Mouse (Mus musculus) lung, postnatal 25 days (tissue): ENCODE results near the gene Pgm1.

Experiments
- DNase-seq: peaks from one replicate; pipeline ENCODE4 v3.0.0; 2022; ENCODE audit warnings: low spot score

Pgm1 gene

DNA sequence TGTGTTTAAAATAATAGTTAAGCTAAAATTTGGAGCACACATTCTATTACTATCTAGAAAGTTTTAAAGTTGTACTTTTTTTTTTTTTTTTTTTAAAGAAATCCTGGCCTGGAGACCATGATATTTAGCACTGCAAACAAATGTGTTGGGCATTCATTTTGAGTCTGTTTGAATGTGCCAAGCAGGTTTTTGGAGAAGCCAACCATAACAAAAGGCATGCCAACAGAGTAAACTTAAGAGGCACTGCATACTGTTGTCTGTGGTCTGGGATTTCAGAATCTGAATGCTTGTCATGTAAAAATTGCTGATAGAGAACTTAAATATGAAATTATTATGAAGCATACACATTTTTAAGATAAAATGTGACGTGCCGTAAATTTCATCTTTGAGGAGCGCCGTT, 28.0 kb downstream of the Pgm1 start:
- no peak for DNase-seq

DNA sequence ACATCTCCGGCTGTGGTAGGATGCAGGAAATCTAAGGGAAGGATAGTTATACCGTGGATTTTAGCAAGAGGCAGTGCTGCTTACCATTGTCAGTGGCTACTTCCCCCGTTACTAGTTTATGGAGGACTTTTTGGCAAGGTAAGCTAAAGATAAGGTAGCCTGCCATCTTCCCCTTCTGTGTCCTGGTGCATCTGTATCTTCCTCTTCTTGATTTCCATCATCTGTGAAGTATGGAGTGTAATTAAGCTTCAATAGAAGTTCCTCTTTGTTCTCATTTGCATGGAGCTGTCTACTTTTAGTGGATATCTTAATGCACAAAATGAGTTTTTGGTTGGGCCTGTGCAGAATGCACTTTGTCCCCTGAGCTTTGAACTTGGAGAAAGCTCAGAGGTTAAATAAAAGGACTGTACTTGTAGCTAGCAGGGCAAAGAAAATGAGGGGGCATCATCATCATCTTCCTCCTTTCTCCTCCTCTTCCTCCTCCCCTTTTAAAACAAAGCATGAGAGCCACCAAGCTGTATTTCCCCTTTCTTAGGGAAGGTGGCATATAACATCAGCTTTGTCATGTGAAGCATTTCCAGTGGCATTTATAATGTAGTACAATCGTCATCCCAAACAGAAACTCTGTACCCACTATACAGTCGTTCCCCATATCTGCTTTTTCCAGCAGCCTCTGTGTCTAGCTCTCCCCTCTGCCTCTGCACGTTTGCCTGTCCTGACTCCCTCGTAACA, 29.0 kb downstream of the Pgm1 start:
- DNase-seq: no peak

DNA sequence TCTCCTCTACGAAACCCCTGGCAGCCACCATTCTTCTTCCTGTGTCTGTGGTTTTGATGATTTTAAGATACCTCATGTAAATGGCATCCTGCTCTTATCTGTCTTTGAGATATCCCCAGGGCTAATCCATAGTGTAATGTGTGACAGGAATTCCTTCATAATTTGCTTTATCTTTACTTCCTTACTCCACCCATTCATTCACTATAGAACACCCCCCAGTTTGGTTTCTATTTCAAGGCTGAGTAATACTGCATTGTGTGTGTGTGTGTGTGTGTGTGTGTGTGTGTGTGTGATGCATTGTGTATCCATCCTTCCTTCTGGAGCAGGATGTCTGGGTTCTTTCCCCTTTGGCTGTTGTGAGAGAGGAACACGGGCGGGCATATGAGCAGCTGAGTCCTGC, 30.1 kb downstream of the Pgm1 start:
- no peak for DNase-seq

DNA sequence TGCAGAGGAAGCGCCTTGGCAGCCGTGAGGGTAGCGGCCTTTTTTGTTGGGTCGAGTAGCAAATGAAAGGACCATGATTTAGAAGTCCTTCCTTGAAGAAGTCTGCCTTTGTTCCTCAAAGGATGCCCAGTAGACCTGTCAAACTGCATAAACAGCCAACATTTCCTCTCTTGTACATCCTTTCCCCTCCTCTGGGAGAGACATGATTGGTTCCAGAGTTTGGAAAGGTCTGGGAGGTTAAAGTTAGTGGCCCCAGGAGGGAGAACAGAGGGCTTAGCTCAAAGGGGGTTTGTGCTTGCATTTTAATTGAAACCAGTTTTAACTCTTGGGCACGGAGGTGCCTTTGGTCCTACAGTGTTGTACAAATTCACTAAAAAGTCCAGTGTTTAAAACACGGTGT, 37.3 kb downstream of the Pgm1 start:
- no peak for DNase-seq

DNA sequence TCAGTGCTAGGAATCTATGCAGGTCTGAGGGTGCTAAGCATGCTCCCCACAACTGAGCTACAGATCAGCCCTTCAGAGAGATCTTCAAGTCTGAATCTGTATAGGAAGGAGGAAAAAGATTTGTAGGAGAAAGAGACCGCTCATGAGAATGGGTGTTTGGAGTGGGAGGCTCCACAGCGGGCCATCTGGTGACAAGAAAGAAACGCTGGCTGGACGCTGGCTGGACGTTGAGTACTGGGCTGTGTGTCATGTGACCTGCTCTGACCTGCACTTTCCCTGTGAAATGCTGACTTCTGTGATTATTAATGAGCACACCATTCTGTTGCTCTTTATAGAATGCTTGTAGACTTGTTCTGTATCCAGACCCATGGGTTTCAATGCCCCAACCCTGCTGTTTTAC, 40.1 kb downstream of the Pgm1 start:
- DNase-seq: peak; percentile 32

DNA sequence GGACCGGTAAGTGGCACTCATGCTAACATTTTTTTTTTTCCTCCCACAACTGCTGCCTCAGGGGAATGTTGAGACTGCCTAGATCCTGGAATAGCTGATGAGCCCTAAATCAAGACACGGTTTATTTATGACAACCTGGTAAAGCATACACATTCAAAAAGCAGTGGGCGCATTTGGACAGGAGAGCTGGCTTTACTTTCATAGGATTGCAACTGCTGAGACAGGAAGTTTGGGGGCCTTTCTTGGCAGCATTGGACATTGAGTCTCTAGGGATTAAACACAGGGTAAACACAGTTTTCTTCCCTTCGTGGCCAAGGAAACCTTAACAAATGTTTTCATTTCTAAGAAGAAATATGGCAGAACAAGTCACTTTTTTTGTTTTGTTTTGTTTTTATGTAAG, 40.9 kb downstream of the Pgm1 start:
- DNase-seq: no peak

DNA sequence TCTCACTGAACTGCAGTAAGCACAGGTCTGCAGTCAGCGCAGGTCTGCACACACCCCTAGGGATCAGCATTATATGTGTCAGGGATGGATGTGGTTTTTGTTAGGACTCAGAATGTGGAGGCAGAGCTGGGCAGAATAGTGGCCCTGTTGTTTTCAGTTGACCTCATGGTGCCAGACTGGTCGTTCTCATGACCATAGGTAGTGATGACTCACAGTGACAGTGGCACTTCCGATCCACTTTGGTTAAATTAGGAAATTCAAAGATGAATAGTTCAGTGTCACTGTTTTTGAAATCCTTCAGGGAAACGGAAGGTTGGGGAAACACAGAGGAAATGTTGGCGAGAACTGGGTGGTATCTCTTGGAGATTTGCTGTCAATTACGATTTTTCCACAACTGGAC, 43.7 kb downstream of the Pgm1 start:
- DNase-seq: no peak

DNA sequence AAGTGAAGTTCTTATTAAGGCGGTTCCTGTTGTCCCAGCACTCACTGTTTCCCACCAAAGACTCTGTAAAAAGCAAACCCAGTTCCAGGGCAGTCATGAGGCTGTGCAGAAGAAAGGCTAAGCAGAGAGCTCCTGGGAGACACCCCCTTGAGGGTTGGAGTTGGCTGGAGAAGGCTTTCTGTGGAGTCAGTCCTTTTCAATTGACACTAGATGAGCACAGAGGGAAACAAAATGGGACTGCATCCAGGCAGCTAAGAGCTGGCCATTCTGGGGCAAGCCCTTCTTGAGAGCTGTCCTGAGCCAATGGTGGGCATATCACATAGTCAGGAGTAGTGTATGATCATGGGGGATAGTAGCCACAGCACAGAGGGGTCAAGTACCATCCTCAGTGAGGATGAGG, 44.7 kb downstream of the Pgm1 start:
- no peak for DNase-seq

DNA sequence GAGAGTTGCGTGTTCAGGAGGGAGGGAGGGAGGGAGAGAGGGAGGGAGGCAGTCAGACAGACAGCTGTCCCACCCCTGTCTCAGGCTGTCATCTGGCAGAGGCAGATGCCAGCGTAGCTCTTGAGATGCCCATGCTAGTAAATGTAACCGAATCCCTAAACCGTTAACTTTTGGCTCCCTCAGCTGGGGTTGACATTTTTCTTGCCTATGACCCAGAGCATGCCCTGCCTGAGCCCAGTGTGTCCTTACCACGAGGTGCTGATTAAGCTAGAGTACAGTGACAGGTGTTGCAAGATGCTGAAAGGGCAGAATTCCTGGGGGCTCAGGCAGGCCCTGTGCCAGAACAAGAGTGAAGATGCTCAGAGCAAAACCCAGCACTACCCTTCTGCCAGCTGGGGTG, 45.2 kb downstream of the Pgm1 start:
- DNase-seq: no peak

DNA sequence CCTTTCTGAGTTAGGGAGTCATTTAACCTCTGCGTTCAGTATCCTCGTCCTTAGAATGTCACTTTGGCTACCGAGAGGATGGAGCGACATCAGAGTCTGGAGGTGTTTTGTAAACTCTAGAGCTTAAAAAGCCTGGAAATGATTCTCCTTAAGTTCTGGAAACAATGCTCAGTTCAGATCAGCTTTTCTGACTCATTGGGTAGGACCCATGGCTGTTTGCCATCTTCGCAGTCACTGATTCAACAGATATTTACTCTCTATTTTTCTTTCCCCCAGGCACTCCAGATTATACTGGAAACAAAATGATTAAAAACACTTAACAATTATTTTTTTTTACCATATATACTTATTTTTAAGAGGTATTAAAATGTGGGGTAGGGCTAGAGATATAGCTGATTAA, 50.1 kb downstream of the Pgm1 start:
- no peak for DNase-seq

DNA sequence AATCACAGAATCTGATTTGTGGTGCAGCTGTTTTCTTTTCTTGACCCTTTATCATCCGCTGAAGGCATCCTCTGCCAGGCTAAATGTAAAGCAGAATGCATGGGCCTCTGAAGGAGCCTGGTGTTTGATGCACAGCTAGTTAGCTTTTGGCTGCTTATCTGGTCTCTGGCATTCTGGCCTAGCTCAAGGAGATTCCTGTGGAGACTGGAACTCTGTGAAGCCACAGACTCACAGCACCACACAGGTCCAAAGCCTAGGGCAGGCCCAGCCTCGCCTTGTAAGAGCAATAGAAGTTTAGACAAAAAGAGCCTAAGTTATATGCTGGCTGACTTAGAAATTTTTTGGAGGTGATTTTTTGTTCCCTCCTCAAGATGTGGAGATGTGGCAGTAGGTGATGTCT, 52.0 kb downstream of the Pgm1 start:
- no peak for DNase-seq

DNA sequence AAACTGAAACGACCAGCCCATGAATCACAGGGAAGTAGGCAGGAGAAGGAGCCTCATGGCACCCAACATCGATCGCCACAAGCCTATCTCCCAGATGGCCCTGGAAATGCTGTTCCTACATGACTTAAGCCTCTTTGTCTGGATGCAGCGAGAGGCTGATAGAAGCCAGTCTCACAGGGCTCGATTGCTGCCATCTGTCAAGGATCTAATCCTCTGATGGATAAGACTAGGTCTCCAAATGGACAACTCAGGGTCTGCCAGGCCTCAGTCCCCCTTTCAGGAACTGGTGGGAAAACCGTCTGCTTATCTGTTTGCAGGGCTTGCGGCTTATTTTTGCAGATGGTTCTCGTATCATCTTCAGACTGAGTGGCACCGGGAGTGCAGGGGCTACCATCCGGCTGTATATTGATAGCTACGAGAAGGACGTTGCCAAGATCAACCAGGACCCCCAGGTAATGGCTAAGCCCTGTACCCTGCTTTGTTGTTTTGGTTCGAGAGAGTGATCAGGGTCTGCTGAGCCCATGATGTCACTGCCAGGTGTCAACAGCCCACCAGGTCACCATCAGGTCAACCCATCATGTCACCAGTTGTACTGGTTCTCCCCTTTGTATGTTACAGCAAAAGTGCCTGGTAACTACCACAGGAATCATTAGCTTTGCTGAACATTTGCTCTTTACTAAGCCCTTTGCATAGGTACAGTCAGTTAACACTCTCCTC, 54.6 kb downstream of the Pgm1 start:
- no peak for DNase-seq

DNA sequence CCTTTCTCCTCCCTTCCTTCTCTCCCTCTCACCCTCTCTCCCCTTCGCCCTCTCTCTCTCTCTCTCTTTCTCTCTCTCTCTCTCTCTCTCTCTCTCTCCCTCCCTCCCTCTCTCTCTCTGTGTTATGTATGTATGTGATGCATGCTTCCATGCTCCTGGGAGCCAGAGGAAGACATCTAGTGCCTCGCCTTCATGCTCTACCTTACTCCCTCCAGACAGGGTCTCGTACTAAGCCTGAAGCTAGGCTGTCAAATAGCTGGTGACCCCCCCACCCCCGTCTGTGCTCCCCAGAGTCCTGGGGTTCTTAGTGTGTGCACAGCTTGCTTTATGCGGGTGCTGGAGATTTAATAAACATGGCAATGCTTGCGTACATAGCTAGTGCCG, 55.1 kb downstream of the Pgm1 start:
- no peak for DNase-seq

DNA sequence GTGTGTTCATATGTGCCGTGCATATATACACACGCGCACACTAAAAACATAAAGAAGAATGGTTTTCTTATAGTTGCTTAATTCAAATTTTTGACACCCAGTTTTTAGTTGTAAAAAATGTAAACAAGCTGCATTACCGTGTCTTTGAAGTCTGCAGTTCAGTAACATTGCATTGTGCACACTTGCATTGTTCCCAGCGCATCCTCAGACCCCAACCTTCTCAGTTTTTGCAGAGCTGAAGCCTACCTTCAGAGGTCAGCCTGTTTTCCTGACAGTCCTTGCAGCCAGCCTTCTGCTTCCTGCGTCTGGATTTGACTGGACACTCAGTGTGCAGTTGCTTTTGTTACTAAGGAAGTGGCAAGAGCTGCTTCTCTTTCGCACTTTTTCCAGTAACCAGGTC, 55.9 kb downstream of the Pgm1 start:
- DNase-seq: no peak

DNA sequence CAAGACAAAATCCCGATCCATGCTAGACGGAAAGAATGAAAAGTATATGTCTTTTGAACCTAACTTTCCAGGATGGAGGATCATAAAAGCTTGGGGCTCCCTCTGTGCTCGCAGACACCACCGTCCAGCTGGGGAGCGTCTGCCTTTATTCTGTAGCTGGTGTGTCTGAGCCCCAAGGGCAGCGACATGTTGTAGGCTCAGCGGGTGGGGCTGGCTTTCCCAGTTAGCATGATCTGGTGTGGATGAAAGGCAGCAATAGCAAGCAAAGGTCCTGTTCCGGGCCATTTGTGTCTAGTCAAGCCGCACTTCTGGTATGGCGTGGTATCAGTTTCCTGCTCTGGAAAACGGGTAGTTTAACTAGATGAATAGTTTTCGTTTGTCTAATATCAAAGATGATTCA, 56.4 kb downstream of the Pgm1 start:
- DNase-seq: no peak

DNA sequence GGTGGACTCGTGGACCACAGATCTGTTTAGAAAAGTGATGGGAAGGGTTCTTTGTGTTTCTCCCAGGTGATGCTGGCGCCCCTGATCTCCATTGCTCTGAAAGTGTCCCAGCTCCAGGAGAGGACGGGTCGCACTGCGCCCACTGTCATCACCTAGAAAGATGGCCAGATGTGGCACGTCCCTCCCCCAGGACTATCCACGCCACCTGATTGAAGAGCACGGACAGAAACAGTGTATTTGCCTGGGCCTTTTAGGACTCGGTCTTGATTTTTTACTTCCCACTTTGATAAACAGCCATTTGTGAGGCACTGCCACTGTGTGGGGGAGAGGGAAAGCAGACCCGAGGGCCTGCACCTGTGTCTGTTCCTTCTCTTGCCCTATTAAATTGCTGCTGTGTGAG, 57.4 kb downstream of the Pgm1 start:
- no peak for DNase-seq

DNA sequence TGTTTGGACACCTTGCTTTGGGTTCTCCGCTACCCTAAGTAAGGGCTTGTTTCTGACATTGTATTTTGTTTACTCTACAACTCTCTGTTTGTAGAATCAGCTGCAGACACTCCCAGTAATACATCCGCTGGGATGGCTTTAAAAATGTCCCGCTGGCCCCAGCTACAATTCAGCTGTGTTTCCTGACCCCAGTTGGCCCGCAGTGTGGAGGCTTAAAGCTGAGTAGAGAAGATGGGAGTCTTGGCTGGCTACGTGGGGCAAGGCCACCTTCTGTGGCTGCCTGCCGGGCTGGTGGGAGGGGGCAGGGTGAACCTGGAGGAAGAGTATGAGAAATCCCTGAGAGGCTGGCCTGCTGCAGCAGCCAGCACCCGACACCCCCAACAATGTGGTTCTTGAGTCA, 59.6 kb downstream of the Pgm1 start:
- no peak for DNase-seq

DNA sequence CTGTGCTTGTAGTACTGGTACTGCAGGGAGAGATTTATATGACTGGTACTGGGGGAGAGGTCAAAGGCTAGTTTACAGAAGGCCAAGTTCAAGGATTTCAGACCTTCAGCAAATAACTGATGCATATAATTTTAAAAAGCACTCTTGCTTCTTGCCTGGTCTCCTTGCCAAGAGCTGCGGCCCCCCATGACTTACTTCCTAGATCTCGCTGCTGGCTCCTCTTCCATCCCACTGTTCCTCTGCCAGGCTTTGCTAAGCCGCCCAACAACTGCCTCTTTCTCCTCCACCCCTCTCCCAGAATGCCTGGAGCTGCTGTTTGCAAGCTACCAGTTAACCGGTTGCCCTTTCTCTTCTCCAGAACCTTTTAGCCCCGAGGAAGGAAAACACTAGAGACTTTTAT, 71.8 kb downstream of the Pgm1 start:
- no peak for DNase-seq

DNA sequence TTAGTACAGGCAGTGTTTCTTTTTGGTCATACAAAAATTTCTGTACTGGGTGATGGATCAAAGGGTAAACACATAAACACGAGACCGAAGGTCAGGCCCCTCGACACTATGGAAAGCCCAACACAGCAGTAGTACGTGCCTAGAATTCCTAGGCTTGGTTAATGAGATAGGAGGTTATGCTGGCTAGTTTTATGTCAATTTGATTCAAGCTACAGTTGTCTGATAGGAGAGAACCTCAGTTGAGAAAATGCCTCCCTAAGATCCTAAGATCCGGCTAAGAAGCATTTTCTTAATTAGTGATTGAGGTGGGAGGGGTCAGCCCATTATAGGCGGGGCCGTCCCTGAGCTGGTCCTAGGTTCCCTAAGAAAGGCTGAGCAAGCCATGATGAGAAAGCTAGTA, 72.6 kb downstream of the Pgm1 start:
- no peak for DNase-seq

DNA sequence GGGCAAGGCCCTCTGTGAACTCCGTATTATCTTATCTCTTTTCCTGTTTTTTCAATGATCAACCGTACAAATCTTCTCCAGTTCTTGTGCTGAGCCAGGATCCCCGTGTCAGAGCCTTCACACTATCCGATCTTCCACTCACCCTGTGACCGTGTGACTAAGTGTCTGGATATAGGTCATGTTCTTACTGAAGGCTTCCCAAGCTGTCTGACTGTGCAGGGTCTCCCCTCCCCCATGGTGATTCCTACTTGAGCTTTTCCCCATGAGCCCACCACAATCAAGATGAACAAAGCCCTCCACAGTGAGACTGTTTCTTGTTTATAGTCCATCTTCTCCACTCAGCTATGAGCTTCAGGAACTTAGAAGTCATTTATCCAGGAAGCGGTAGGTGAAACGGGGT, 78.5 kb downstream of the Pgm1 start:
- DNase-seq: no peak

DNA sequence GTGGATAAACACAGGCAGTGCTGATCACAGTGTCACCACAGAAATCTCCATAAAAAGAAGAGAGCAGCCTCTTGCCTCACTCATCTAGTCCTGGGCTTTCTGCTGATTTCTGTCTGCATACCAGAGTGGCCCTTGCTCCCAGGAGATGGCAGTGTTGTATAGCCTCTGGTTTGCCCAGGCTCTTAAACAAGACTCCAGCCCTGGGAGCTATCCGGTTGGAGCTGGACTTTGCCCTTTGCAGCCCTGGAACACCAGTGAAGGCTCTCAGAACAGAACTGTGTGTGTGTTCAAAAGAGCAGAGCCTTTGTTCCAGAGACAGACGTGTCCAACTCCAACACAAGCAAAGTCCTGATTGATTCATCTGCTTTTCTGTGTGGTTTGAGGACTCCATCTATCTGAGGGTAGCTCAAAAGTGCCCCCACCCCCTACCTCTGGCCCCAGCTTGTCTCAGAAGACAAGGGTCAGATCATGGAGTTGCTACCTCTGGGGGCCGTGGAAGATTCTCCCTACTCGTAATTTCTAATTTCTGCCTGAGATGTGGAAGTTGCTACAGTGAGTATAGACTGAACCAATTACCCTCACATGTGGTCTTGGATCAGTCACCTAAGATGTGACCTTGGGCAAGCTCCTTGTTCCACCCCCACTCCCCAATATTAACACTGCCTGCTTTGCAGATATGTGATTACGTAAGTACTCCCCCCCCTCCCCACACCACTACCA, 79.3 kb downstream of the Pgm1 start:
- peak; percentile 84 for DNase-seq

DNA sequence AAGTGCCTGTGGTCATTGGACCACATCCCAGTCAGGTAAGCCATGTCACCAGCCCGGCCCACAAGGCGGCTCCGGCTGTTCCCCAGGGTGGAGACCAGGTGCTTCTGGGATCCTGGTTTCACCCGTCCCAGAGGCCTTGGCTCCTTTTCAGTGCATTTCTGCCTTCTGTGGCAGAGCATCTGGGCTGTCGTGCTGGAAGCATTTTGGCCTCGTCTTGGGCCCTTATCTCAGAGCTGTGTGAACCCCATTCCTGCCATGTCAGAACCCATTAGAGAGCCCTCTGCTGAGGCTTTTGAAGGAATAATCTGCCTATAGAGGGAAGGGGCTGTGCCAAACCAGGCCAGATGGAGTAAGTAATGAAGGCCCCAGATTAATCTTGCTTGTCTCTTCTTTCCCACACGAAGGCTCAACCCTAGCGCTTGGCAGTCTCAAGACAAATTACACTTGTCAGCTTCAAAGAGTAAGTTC, 80.0 kb downstream of the Pgm1 start:
- DNase-seq: no peak

DNA sequence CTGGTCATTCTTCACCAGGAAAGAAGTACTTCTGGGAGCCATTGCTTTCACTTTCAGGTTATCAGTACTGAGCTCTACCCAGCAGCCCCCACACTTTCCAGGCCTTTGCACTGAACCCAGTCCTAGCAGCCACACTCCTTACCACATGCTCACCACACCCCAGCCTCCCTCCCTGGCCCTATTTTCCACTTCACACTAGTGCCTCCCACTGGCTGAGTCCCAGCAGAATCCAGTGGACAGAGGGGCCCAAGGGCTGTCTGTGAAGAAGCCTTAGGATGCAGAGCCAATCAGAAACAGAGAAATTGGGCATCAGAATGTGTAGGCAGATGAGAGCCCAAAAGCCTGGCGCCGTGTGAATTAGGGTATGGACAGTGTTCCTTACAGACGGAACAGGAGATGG, 81.7 kb downstream of the Pgm1 start:
- no peak for DNase-seq
